Mouse (Mus musculus) intestine, postnatal 0 days (tissue): ENCODE measurements at regions not wholly inside any gene's neighbourhood (a gene's known extent, or its start where the extent isn't known, plus 50 kb on each side); places are given as distances from the start of the nearest gene placed in this dataset.

Source experiments
- ATAC-seq: fragments of 200-750 bp; cut with Nextera tagmentation; 2 replicates; pipeline ENCODE4 v1.8.0; 2017; ENCODE audit warnings: mild to moderate bottlenecking, moderate TSS enrichment, moderate library complexity
- H3K27ac ChIP-seq: fragments of 300-500 bp; sonication (generic); 2 replicates; pipeline ENCODE4 v1.5.1; 2014; ENCODE audit warnings: mild to moderate bottlenecking, low read depth, low read length, moderate library complexity
- H3K27me3 ChIP-seq: fragments of 300-500 bp; sonication (generic); replicated peaks from 2 replicates; pipeline ENCODE4 v1.6.1; 2014; ENCODE audit warnings: low read length, mixed read lengths; ENCODE audit not compliant: control insufficient read depth, insufficient read depth
- H3K36me3 ChIP-seq: fragments of 300-500 bp; sonication (generic); 2 replicates; pipeline ENCODE4 v1.6.1; 2014; ENCODE audit warnings: mild to moderate bottlenecking, moderate library complexity; ENCODE audit not compliant: control insufficient read depth, insufficient read depth
- H3K4me1 ChIP-seq: fragments of 300-500 bp; sonication (generic); replicated peaks from 2 replicates; pipeline ENCODE4 v1.6.1; 2014; ENCODE audit warnings: antibody characterized with exemption, low read length, mixed read lengths; ENCODE audit not compliant: control insufficient read depth, insufficient read depth
- H3K4me2 ChIP-seq: fragments of 300-500 bp; sonication (generic); replicated peaks from 2 replicates; pipeline ENCODE4 v1.6.1; 2014; ENCODE audit warnings: low read depth, mild to moderate bottlenecking, moderate library complexity
- H3K4me3 ChIP-seq: fragments of 300-500 bp; sonication (generic); 2 replicates; pipeline ENCODE4 v1.5.1; 2014; ENCODE audit warnings: low read depth, low read length
- H3K9ac ChIP-seq: fragments of 300-500 bp; sonication (generic); 2 replicates; pipeline ENCODE4 v1.6.1; 2014; ENCODE audit warnings: mild to moderate bottlenecking, low read depth, low read length
- H3K9me3 ChIP-seq: fragments of 300-500 bp; sonication (generic); 2 replicates; pipeline ENCODE4 v1.6.1; 2016; ENCODE audit warnings: mixed run types; ENCODE audit not compliant: control insufficient read depth
- CTCF ChIP-seq: sonication (generic); IDR thresholded peaks from 2 replicates; pipeline ENCODE4 v1.5.1; 2016; ENCODE audit warnings: low read depth, mild to moderate bottlenecking, control low read depth, antibody characterized with exemption, moderate library complexity
- whole genome bisulfite sequencing: fragments of 180-500 bp; shearing (Covaris S2); extraction: QIAGEN DNeasy Blood & Tissue Kit; methylation state at CpG from one replicate; pipeline ENCODE4 v1.1.7; 2014; 5-methylcytosine and 5-hydroxymethylcytosine counted together

- H3K4me2 ChIP-seq: no peak overlapping the region
- H3K36me3 ChIP-seq: no peaks in the 10 kb centered on the region
- no peaks in the 10 kb centered on the region for H3K9me3 ChIP-seq
- H3K9ac ChIP-seq: no peak overlapping the region
- WGBS: 92% methylated on average over 2 of the region's 2 CpGs
- H3K4me1 ChIP-seq: no peaks in the 10 kb centered on the region
- H3K4me3 ChIP-seq: no peak overlapping the region
- H3K27ac ChIP-seq: no peak overlapping the region
- no peaks in the 10 kb centered on the region for H3K27me3 ChIP-seq
- TF ChIP-seq CTCF: no peak
- ATAC-seq: no peak
Observed at GRCm38 (mm10) chr6:14230823-14231222, 359.5 kb upstream of the 2610001J05Rik start.

DNA sequence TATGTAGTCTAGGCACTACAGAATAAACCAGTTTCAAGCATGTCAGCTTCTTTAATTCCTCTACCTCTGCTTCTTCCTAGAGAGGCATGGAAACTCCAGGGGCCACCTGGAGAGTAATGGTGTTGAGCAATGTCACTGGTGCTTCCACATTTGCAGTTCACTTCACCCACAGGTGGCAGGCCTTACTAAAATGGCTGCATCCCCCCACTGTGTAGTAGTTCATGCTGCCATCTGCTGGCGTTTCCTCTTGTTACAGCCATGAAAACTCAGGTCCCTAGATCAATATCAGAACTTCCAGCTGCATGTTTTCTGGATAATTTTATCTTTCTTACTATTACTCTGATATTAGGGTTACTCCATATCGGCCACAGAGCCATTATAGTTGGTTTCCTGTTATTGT lies 336.2 kb upstream of the 2610001J05Rik start:
- no peak overlapping the region for H3K9ac ChIP-seq
- H3K4me3 ChIP-seq: no peak overlapping the region
- 14% methylated on average over 2 of the region's 2 CpGs for WGBS
- no peaks in the 10 kb centered on the region for H3K9me3 ChIP-seq
- H3K36me3 ChIP-seq: no peaks in the 10 kb centered on the region
- no peak overlapping the region for H3K4me2 ChIP-seq
- H3K27ac ChIP-seq: no peak overlapping the region
- H3K27me3 ChIP-seq: no peaks in the 10 kb centered on the region
- peak; percentile 80 for TF ChIP-seq CTCF
- H3K4me1 ChIP-seq: no peaks in the 10 kb centered on the region
- no peak for ATAC-seq

GRCm38 (mm10) chr6:14197107-14197506 lies 325.8 kb upstream of the 2610001J05Rik start:
- TF ChIP-seq CTCF: no peak
- no peaks in the 10 kb centered on the region for H3K9me3 ChIP-seq
- no peak for ATAC-seq
- H3K9ac ChIP-seq: no peak overlapping the region
- no peak overlapping the region for H3K4me3 ChIP-seq
- H3K36me3 ChIP-seq: no peaks in the 10 kb centered on the region
- 69% methylated on average over 3 of the region's 3 CpGs for WGBS
- H3K4me1 ChIP-seq: no peaks in the 10 kb centered on the region
- H3K27me3 ChIP-seq: no peaks in the 10 kb centered on the region
- no peak overlapping the region for H3K27ac ChIP-seq
- no peak overlapping the region for H3K4me2 ChIP-seq

DNA sequence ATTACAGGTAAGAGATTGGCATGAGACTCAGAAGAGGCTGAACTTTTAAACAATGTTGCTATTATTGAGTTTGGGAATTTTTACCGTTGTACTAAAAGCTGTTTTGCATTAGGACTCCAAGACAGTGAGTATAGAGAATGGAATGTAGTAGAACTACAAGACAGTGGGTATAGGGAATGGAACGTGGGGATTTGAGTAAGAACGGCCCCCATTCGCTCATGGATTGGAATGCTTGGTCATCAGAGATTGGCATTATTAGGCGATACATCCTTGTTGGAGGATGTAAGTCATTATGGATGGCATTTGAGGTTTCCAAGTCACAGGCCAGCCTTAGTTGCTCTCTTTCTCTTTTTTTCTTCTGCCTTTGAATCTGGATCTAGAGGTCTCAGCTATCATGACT lies 324.0 kb upstream of the 2610001J05Rik start:
- no peak overlapping the region for H3K27ac ChIP-seq
- whole genome bisulfite sequencing: 89% methylated on average over 5 of the region's 5 CpGs
- no peak for ATAC-seq
- no peaks in the 10 kb centered on the region for H3K27me3 ChIP-seq
- no peak overlapping the region for H3K4me2 ChIP-seq
- TF ChIP-seq CTCF: no peak
- no peak overlapping the region for H3K4me3 ChIP-seq
- H3K36me3 ChIP-seq: no peaks in the 10 kb centered on the region
- H3K4me1 ChIP-seq: no peaks in the 10 kb centered on the region
- H3K9me3 ChIP-seq: no peaks in the 10 kb centered on the region
- no peak overlapping the region for H3K9ac ChIP-seq

DNA sequence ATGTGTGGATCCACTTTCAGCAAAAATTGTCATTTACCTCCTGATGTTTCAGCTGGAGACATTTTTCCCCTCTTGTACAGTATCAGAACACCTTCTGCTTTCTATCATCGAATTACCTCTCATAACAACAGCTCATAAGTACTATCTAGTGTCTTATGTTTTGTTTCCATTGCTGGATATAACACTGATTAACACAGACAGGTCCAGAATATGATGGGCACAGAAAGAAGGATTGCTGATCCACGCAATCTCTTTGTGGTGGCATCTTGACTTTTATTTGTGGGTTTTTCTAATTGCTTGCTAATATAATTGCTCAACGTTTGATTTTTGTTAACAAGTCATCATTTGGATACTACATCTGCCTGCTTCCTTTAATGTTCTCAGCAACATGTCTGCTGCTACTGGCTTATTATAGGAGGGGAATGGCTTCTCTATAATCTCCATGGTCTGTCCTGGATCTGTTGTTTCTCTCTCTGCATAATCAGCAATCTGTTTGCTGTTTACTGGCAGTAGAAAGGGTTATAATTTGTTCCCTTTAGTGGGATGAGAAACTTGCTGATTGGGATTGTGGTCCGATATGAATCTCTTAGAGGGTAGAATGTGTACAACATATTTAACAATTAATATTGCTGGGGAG lies 320.2 kb upstream of the 2610001J05Rik start:
- H3K4me1 ChIP-seq: no peaks in the 10 kb centered on the region
- no peaks in the 10 kb centered on the region for H3K9me3 ChIP-seq
- H3K4me2 ChIP-seq: no peak overlapping the region
- H3K9ac ChIP-seq: no peak overlapping the region
- no peak for ATAC-seq
- TF ChIP-seq CTCF: no peak
- H3K27ac ChIP-seq: no peak overlapping the region
- no peak overlapping the region for H3K4me3 ChIP-seq
- WGBS: 74% methylated on average over 4 of the region's 4 CpGs
- H3K27me3 ChIP-seq: no peaks in the 10 kb centered on the region
- no peaks in the 10 kb centered on the region for H3K36me3 ChIP-seq

DNA sequence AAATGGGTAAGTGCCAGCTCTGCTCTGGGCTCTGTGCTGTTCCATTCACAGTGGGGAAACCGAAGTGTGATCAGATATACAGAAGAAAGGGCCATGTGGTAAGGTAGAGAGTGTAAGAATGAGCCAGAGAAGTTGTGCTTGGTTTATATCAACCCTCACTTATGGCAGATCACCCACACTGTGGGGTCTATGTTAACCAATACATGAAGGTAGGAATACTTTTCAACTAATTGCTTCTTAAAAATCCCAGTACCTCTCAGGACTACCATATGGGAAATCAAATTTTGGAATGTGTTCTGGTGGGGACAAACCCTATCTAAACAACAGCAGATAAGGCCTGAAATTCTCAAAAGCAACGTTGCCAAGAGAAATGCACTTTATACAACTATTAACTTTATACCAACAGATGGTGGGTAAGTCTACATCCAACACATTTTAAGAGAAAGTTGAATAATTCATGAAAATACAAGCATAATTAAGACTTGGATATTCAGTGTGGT lies 314.7 kb upstream of the 2610001J05Rik start:
- WGBS: 64% methylated on average over 2 of the region's 2 CpGs
- H3K9me3 ChIP-seq: 0 out of 2 replicates have a peak, but pooled peaks cover 3% of the 10 kb centered on the region
- H3K36me3 ChIP-seq: no peaks in the 10 kb centered on the region
- H3K4me3 ChIP-seq: no peak overlapping the region
- no peaks in the 10 kb centered on the region for H3K27me3 ChIP-seq
- no peak for ATAC-seq
- no peaks in the 10 kb centered on the region for H3K4me1 ChIP-seq
- H3K9ac ChIP-seq: no peak overlapping the region
- no peak overlapping the region for H3K27ac ChIP-seq
- no peak overlapping the region for H3K4me2 ChIP-seq
- no peak for TF ChIP-seq CTCF
